Mouse (Mus musculus) right cerebral cortex, adult 18-20 months (tissue): Measurements from ENCODE around the gene Rpp25l.

Source experiments
- DNase-seq: peaks from one replicate; pipeline ENCODE4 v3.0.0; 2022; ENCODE audit warnings: mixed read lengths

The Rpp25l gene

DNA sequence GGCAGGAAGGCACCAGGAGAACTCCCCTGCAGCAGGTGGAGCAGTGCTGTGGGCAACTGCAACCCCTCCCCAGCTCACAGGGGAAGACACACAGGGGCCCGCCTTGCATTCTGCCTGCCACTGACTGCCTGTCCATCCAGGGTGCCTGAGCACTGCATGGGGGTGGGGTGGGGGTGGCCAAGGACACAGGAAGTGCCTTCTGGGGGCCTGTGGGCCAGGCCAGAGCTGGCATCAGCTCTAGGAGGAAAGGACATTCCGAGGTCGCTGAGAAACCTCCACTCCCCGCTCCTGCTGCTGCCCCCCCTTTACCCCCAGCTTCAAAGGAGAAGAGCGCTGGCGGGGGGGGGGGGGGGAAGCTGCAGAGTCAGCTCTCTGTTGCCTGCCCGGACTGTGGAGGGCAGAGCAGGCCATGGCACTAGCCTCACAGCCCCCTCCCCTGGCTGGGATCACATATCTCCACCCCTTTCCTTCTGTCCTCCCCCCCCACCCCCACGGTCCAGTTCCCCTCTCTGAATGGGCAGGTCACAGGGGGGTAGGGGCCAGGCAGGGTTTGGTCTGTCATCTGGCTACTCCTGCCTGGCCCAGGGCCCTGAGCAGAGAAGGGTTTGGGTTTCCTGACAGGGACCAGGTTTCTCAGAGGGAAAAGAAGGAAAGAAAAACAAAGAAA is 48.2 kb downstream of the Rpp25l start:
- no peak for DNase-seq

GRCm38 (mm10) chr4:41664533-41664932 is 48.8 kb downstream of the Rpp25l start:
- no peak for DNase-seq

DNA sequence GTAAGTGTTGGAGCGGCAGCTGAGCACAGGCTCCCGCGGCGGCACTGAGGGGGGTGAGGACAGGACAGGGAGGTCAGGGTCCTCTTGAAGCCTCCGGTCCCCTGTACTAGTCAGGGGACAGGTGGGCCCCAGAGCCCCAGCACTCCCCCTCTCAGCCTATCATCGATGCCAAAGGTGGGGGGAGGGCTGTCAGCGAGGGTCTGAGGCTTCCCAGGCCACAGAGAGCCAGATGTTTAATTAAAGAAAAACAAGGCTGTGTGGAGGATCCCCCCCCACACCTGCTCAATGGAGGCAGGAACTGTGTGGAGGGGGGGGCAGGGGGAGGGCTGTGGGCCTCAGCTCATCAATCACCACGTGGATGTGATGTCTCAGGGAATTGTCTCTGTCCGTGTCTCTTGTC is 49.7 kb downstream of the Rpp25l start:
- no peak for DNase-seq

- no peak for DNase-seq
These were observed 50.6 kb downstream of the Rpp25l start for GRCm38 (mm10) chr4:41662723-41663122.
